Mouse (Mus musculus) fat pad, adult 2 months (tissue): Measurements from ENCODE around the gene Cdk14.
"Not testable (repeated sequence)": the region's sequence is repeated elsewhere in the genome, so short reads cannot be mapped to it uniquely, and the experiment has no call there.

Source experiments
- DNase-seq: peaks from one replicate; pipeline ENCODE4 v3.0.0-alpha.2; 2011; ENCODE audit warnings: low read depth, low spot score; ENCODE audit errors: extremely low read depth

Gene Cdk14

GRCm38 (mm10) chr5:4917743-4918142 is 502.4 kb downstream of the Cdk14 start:
- DNase-seq, result no peak

GRCm38 (mm10) chr5:4917274-4917673 is 502.8 kb downstream of the Cdk14 start:
- no peak for DNase-seq

GRCm38 (mm10) chr5:4916390-4917273 is 503.5 kb downstream of the Cdk14 start:
- peak; percentile 47 for DNase-seq

- not testable (repeated sequence) for DNase-seq
Observed at GRCm38 (mm10) chr5:4904911-4905310, 515.2 kb downstream of the Cdk14 start.

- DNase-seq, result no peak
Observed at GRCm38 (mm10) chr5:4898241-4898640, 521.9 kb downstream of the Cdk14 start.

- no peak for DNase-seq
Observed at GRCm38 (mm10) chr5:4894988-4895387, 525.1 kb downstream of the Cdk14 start.

GRCm38 (mm10) chr5:4893852-4894207 is 526.3 kb downstream of the Cdk14 start:
- no peak for DNase-seq

GRCm38 (mm10) chr5:4893206-4893851 is 526.8 kb downstream of the Cdk14 start:
- DNase-seq, result no peak

- DNase-seq, result no peak
Observed at GRCm38 (mm10) chr5:4892734-4893133, 527.4 kb downstream of the Cdk14 start.

- no peak for DNase-seq
Observed at GRCm38 (mm10) chr5:4891862-4892704, 528.0 kb downstream of the Cdk14 start.

GRCm38 (mm10) chr5:4887069-4887468 is 533.0 kb downstream of the Cdk14 start:
- no peak for DNase-seq

- DNase-seq, result no peak
Observed at GRCm38 (mm10) chr5:4882841-4883240, 537.3 kb downstream of the Cdk14 start.

- DNase-seq, result peak; percentile 62
Observed at GRCm38 (mm10) chr5:4880331-4880730, 539.8 kb downstream of the Cdk14 start.

- DNase-seq, result no peak
Observed at GRCm38 (mm10) chr5:4878934-4879333, 541.2 kb downstream of the Cdk14 start.

- no peak for DNase-seq
Observed at GRCm38 (mm10) chr5:4877638-4878037, 542.5 kb downstream of the Cdk14 start.

- no peak for DNase-seq
Observed at GRCm38 (mm10) chr5:4877131-4877631, 542.9 kb downstream of the Cdk14 start.

GRCm38 (mm10) chr5:4876653-4877091 is 543.4 kb downstream of the Cdk14 start:
- DNase-seq, result no peak

- DNase-seq, result no peak
Observed at GRCm38 (mm10) chr5:4870041-4870726, 549.9 kb downstream of the Cdk14 start.

GRCm38 (mm10) chr5:4868563-4869120 is 551.5 kb downstream of the Cdk14 start:
- DNase-seq, result no peak

GRCm38 (mm10) chr5:4867849-4868562 is 552.1 kb downstream of the Cdk14 start:
- no peak for DNase-seq
